Mouse (Mus musculus) liver, adult 2 months (tissue): ENCODE results near the gene Aff4. TPM values are rescaled to one million over a fixed set of nuclear protein-coding genes. Genes with fewer than 3 reads are reported as not detected.

Experiments used
- DNase-seq: peaks from one replicate; pipeline ENCODE4 v3.0.0-alpha.2; 2011; ENCODE audit warnings: low read depth, low spot score; ENCODE audit errors: extremely low read depth
- H3K27ac ChIP-seq: fragments of 200-500 bp; replicated peaks from 2 replicates; pipeline ENCODE4 v1.5.1; 2012; ENCODE audit warnings: low read depth, mild to moderate bottlenecking, control low read depth, inconsistent platforms, low read length; ENCODE audit not compliant: insufficient read depth
- H3K27me3 ChIP-seq: fragments of 200-500 bp; 2 replicates; pipeline ENCODE4 v1.6.1; 2012; ENCODE audit warnings: mild to moderate bottlenecking, moderate library complexity, low read length, inconsistent platforms; ENCODE audit not compliant: control insufficient read depth, insufficient read depth
- H3K36me3 ChIP-seq: fragments of 200-500 bp; 2 replicates; pipeline ENCODE4 v1.6.1; 2012; ENCODE audit warnings: low read length, inconsistent platforms; ENCODE audit not compliant: control insufficient read depth, insufficient read depth
- H3K4me1 ChIP-seq: fragments of 200-500 bp; 2 replicates; pipeline ENCODE4 v1.6.1; 2011; ENCODE audit warnings: low read length; ENCODE audit not compliant: control insufficient read depth, insufficient read depth
- H3K4me3 ChIP-seq: fragments of 200-500 bp; 2 replicates; pipeline ENCODE4 v1.5.1; 2011; ENCODE audit warnings: low read depth, mild to moderate bottlenecking, control low read depth, low read length, moderate library complexity; ENCODE audit not compliant: insufficient read depth
- H3K79me2 ChIP-seq: fragments of 200-500 bp; 2 replicates; pipeline ENCODE4 v1.6.1; 2012; ENCODE audit warnings: inconsistent platforms, mild to moderate bottlenecking, low read length, moderate library complexity; ENCODE audit not compliant: control insufficient read depth, insufficient read depth
- H3K9ac ChIP-seq: fragments of 200-500 bp; 2 replicates; pipeline ENCODE4 v1.6.1; 2012; ENCODE audit warnings: low read depth, mild to moderate bottlenecking, control low read depth, inconsistent platforms, low read length
- CTCF ChIP-seq: fragments of 200-500 bp; IDR thresholded peaks from 2 replicates; pipeline ENCODE4 v1.5.1; 2011; ENCODE audit warnings: low read depth, low read length, control low read depth
- POLR2A ChIP-seq: fragments of 200-500 bp; IDR thresholded peaks from 2 replicates; pipeline ENCODE4 v1.6.1; 2011; ENCODE audit warnings: low read length, control low read depth; ENCODE audit not compliant: insufficient read depth; ENCODE audit errors: extremely low read depth
- WGBS: fragments of 180-500 bp; shearing (Covaris S2); methylation state at CpG from one replicate; pipeline ENCODE4 v1.1.7; 2018; 5-methylcytosine and 5-hydroxymethylcytosine counted together
- polyA plus RNA-seq: library from polyadenylated mRNA; depleted of rRNA; stranded (reverse); fragments of >200 nt; gene quantifications from 2 replicates; pipeline ENCODE4 v1.2.3, GENCODE M21; 2012
- total RNA-seq: library from RNA; depleted of rRNA; stranded (reverse); fragments of >200 nt; gene quantifications from 2 replicates; pipeline ENCODE4 v1.2.3, GENCODE M21; 2014

Gene Aff4
- total and polyA plus RNA-seq, 2 experiments = 7.3 to 32.1 TPM

DNA sequence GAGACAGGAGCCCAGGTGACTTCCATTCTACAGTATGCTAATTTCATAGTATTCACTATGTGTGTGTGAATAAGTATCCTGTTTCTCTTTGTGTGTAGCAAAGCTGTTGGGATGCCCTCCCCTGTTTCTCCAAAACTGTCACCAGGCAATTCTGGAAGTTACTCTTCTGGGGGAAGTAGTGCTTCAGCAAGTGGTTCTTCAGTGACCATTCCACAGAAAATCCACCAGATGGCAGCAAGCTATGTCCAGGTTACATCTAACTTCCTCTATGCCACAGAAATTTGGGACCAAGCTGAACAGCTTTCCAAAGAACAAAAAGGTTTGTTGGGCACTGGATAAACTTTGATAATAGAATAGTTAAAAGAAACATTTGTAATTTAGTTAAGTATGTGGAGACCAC is 61.1 kb downstream of the Aff4 start:
- no peak overlapping the region for H3K9ac ChIP-seq
- peak; percentile 59 for DNase-seq
- peaks cover 72% of the 10 kb centered on the region for H3K36me3 ChIP-seq
- no peaks in the 10 kb centered on the region for H3K79me2 ChIP-seq
- TF ChIP-seq POLR2A (no peak), CTCF (peak; percentile 46; the same call in 1 of the 2 replicates)
- no peaks in the 10 kb centered on the region for H3K27me3 ChIP-seq
- H3K4me1 ChIP-seq = peaks cover 8% of the 10 kb centered on the region; the same call in 1 of the 2 replicates
- H3K4me3 ChIP-seq = no peak overlapping the region
- H3K27ac ChIP-seq = no peak overlapping the region

DNA sequence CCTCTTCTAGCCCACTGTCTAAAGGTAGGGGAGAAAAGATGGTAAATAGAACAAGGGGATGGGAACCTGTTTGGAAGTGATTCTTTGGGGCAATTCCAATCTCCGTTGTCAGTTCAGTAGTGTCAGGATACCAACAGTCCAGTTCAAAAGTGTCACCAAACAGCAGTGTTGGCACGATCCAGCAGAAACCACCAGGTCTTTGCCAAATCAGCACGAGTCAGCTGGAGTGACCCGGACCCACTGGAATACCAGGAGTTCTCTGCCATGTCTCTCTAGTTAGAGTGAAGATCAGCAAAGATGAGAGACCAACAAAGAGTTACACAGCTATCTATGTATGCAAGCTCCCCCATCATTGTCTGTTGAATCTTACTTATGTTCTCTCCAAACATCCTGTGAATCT is 63.2 kb downstream of the Aff4 start:
- peaks cover 15% of the 10 kb centered on the region; the same call in 1 of the 2 replicates for H3K4me1 ChIP-seq
- no peaks in the 10 kb centered on the region for H3K27me3 ChIP-seq
- H3K27ac ChIP-seq = no peak overlapping the region; the same call in 1 of the 2 replicates
- no peak overlapping the region for H3K9ac ChIP-seq
- TF ChIP-seq POLR2A (no peak), CTCF (no peak)
- DNase-seq = peak; percentile 90
- peaks cover 62% of the 10 kb centered on the region for H3K36me3 ChIP-seq
- 22% methylated on average over 4 of the region's 4 CpGs for WGBS
- no peaks in the 10 kb centered on the region for H3K79me2 ChIP-seq
- H3K4me3 ChIP-seq = no peak overlapping the region

DNA sequence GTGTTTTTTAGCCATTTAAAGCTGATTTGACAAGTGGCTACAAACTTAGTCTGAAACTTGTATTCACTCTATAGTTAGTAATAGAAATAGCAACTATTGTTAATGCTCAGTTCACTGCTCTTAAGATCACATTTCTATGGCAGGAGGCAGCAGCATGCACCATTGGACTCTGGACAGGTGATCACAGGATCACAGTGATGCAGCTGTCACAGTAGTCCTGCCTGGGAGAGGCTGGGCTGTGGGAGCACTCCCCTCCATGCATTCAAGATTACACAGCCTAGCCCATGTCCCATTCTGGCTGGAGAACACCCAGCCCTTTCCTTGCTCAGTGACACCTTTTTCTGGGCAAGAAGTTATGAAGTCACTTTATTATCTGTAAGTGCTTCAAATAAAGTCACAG is 67.4 kb downstream of the Aff4 start:
- H3K27ac ChIP-seq = peak overlapping the region; percentile 40
- 0 out of 2 replicates have a peak, but pooled peaks cover 2% of the 10 kb centered on the region for H3K79me2 ChIP-seq
- peaks cover 21% of the 10 kb centered on the region for H3K4me1 ChIP-seq
- no peak overlapping the region for H3K9ac ChIP-seq
- no peaks in the 10 kb centered on the region for H3K27me3 ChIP-seq
- peak; percentile 86 for DNase-seq
- peaks cover 42% of the 10 kb centered on the region for H3K36me3 ChIP-seq
- H3K4me3 ChIP-seq = no peak overlapping the region
- TF ChIP-seq POLR2A = no peak
- TF ChIP-seq CTCF = no peak

DNA sequence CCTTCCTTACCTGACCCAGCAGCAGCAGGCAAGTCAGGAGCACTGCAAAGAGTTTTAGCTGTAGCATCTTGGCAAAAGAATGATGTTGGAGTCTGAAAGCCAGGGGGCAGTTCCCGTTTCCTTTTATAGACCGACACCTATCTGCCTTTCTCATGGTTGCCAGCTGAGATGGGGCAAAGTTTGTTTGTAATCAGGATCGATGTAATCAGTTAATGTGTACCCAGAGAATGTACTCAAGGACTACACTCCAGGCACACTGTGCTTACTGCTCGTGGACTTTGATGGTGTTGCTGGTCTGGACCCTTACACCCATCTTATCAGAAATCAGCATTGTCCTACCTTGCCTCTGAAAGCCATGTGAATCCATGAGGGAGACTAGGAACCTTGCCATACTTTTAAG is 72.4 kb downstream of the Aff4 start, which contains the start of gene Leap2:
Gene Leap2, minus strand, starts transcription at position 135 of the 400 bp plus-strand sequence.
- Histone ChIP-seq H3K36me3 (peaks cover 11% of the 10 kb centered on the region), H3K27ac (peak within 1 kb of the TSS; percentile 84), H3K4me3 (peak within 1 kb of the TSS; percentile 44), H3K79me2 (0 out of 2 replicates have a peak, but pooled peaks cover 2% of the 10 kb centered on the region), H3K27me3 (no peaks in the 10 kb centered on the region), H3K9ac (peak within 1 kb of the TSS; percentile 79), H3K4me1 (peaks cover 32% of the 10 kb centered on the region)
- TF ChIP-seq CTCF = no peak
- 0 out of 2 replicates have a peak, but pooled peaks have one; percentile 16 for TF ChIP-seq POLR2A
- WGBS = 19% methylated on average over 4 of the region's 4 CpGs
- peak; percentile 100 for DNase-seq

DNA sequence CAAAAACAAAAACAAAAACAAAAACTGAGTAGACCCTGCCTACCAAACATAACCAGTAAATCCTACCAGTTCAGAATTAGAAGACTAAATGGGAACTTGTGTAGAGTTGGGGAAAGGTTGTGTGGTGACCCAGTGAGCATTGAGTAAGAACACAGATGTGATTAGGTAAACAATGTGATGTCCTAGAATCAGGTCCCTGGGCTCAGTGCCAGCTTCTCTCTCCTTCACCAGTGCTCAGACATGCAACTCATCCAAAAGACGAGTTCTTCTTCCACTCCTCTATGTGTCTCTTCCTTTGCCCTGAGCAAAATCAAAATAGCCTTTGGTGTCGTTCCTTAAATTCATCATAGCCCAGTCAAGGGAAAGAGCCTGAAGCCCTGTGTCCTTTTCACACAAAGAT is 74.2 kb downstream of the Aff4 start:
- Histone ChIP-seq H3K36me3 (peaks cover 11% of the 10 kb centered on the region), H3K4me1 (peaks cover 35% of the 10 kb centered on the region), H3K9ac (no peak overlapping the region), H3K4me3 (no peak overlapping the region), H3K27ac (peak overlapping the region; percentile 80), H3K27me3 (no peaks in the 10 kb centered on the region), H3K79me2 (peaks cover 6% of the 10 kb centered on the region; the same call in 1 of the 2 replicates)
- whole genome bisulfite sequencing = 26% methylated on average over 2 of the region's 2 CpGs
- TF ChIP-seq POLR2A (no peak), CTCF (no peak)
- peak; percentile 93 for DNase-seq

DNA sequence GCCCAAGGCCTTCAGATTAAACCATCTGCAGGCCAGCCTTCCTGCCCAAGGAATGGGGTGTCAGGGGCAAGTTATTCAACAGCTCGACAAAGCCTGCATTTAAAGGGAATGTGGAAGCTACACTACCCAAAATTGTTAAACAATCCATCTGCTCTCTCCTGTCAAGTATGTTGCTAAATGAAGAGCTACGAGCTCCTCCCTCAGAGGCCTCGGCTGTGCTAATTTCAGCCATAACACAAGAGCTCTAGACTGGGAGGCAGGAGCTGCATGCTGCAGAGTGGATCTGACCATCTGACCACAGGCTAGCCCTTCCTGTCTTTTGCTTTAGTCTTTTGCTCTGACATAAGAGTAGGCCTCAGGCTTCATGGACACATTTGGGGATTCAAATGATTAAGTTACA is 74.6 kb downstream of the Aff4 start:
- 33% methylated on average over 3 of the region's 3 CpGs for WGBS
- H3K9ac ChIP-seq = no peak overlapping the region
- no peak for TF ChIP-seq POLR2A
- no peak for TF ChIP-seq CTCF
- no peak for DNase-seq
- peaks cover 8% of the 10 kb centered on the region; the same call in 1 of the 2 replicates for H3K36me3 ChIP-seq
- no peak overlapping the region for H3K4me3 ChIP-seq
- H3K4me1 ChIP-seq = peaks cover 32% of the 10 kb centered on the region
- H3K79me2 ChIP-seq = peaks cover 6% of the 10 kb centered on the region; the same call in 1 of the 2 replicates
- H3K27me3 ChIP-seq = no peaks in the 10 kb centered on the region
- H3K27ac ChIP-seq = peak overlapping the region; percentile 80
